Mouse (Mus musculus) megakaryocyte progenitor cell, adult 5-6 weeks (primary cell): ENCODE results near the gene Phykpl. TPM values are rescaled to one million over a fixed set of nuclear protein-coding genes. Genes with fewer than 3 reads are reported as not detected.

Experiments used
- ATAC-seq: replicated peaks from 2 replicates; pipeline ENCODE4 v1.8.0; 2016; ENCODE audit warnings: mild to moderate bottlenecking, moderate TSS enrichment, inconsistent platforms; ENCODE audit not compliant: poor library complexity
- total RNA-seq, 2 experiments: library from RNA; stranded (forward) in 1 of 2; stranded (reverse) in 1 of 2; fragments of 157-497, 149-512 nt in 1 of 2; fragments of 200-1000 nt in 1 of 2; gene quantifications; 2 replicates each; pipeline versions ENCODE4 v1.2.3 to v1.2.4; 2015 to 2017

Phykpl gene
- total RNA-seq, 2 experiments from 2014 or later: 9.8 to 10.7 TPM

- no peak for ATAC-seq
These were observed 56.2 kb downstream of the Phykpl start for GRCm38 (mm10) chr11:51640748-51641147.

DNA sequence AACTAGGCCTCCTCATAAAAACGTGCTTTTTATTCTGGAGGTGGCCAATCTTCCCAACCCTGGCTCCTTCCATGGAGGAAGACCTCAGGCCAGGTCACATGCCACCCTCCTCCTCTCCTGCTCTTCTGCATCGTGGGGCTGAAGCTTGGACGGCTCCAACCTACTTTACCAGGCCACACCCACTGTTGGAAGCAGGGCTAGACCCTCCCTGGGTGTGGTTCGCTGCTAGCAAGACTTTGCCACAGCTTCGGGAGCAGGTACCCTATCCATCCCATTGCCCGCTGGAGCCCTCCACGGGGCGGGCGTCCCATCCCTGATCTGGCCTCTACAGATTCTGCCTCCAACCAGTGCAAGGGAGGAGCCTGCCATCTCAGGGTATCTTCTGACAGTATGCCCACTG is 58.6 kb downstream of the Phykpl start:
- no peak for ATAC-seq

GRCm38 (mm10) chr11:51643761-51644160 is 59.2 kb downstream of the Phykpl start:
- peak; percentile 41 for ATAC-seq

DNA sequence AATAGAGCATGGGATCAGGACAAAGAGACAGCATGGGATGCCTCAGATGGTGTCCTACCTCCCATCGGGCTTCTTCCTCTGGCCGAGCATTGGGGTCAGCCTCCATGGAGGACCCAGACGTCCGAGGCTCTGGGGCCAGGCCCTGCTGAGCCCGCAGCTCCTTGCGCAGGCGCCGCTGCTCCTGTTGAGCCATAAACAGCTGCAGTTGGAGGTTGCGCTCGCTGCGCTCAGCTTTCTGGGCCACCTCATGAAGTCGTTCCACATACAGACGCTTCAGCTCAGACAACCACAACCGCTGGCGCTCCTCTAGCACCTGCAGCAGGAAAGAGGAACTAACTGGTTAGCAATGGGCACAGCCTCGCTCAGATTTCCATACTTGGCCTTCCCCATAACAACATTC is 59.7 kb downstream of the Phykpl start:
- ATAC-seq: peak; percentile 87

DNA sequence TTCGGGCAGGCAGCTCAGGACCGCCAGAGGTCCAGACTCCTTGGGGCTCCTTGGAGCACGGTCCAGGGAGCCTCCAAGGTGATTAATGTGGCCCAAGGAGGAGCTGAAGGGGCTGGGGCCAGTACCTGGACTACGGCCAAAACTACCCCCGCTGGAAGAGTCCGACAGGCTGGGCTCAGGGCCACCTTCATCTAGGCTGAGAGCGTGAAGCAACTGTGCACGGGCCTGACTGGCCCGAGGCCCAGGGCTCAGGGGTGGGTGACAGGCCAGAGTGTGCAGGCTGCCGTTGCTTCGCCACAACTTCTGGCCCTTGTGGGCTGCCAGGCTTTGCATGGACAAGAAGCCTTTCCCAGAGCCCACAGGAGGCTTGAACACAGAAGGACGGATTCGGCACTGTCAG is 60.7 kb downstream of the Phykpl start:
- ATAC-seq: no peak

- no peak for ATAC-seq
These were observed 61.7 kb downstream of the Phykpl start for GRCm38 (mm10) chr11:51646245-51646644.

GRCm38 (mm10) chr11:51646751-51647667 is 62.5 kb downstream of the Phykpl start:
- no peak for ATAC-seq

GRCm38 (mm10) chr11:51648566-51648965 is 64.0 kb downstream of the Phykpl start:
- ATAC-seq: no peak

GRCm38 (mm10) chr11:51649111-51649888 is 64.7 kb downstream of the Phykpl start:
- no peak for ATAC-seq

GRCm38 (mm10) chr11:51649889-51650199 is 65.3 kb downstream of the Phykpl start:
- peak; percentile 43 for ATAC-seq

DNA sequence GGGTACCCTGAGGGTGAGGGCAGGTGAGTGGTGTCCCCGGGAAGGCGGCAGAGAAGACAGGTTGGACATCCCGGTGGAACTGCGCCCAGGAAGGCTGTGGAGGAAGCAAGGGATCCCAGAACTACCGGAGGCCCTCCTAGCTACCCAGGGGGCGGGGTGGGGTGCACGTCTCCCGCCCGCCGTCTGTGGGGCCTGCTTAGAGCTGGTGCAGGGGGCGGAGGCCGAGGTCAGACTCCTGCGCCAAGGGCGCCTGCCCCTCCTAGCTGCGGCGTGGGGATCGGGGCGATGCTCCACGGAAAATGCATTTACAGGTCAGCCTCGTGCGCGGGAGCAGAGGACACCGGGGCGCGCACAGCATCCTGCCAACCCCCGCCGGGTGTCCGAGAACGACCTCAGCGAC is 65.7 kb downstream of the Phykpl start:
- 0 out of 2 replicates have a peak, but pooled peaks have one; percentile 25 for ATAC-seq

GRCm38 (mm10) chr11:51650691-51651515 is 66.3 kb downstream of the Phykpl start, which contains the start of the genes N4bp3 and D930048N14Rik:
TSS of gene N4bp3 (minus strand) at chr11:51650842.
TSS of gene D930048N14Rik (plus strand) at chr11:51650954.
- peak; percentile 52 for ATAC-seq

DNA sequence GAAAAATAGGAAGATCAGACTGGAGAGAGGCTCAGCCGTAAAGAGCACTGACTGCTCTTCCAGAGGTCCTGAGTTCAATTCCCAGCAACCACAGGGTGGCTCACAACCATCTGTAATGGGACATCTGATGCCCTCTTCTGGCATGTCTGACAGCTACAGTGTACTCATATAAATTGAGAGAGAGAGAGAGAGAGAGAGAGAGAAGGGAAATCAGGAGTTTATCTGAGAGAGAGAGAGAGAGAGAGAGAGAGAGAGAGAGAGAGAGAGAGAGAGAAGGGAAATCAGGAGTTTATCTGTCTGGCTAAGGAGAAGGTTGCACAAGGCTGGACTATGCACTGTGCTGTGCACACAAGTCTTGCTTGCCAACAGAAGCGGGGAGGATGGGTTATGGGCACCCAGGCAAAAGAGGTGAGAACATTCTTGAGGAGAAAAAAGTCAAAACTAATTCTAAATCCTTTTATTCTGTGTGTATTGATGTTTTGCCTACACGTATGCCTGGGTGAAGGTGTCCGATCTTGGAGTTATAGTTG is 68.4 kb downstream of the Phykpl start:
- ATAC-seq: no peak

GRCm38 (mm10) chr11:51653736-51654135 is 69.2 kb downstream of the Phykpl start:
- no peak for ATAC-seq

Other genes with a start within 250 kb of the Phykpl start
- gene Hnrnpab, start 22.1 kb downstream of the Phykpl start, total RNA-seq (2015): 645 and 667 TPM in 2 replicates
- gene Hnrnpab, start 22.1 kb downstream of the Phykpl start, total RNA-seq (2017): 984 and 1,159 TPM in 2 replicates
- 147 and 165 TPM in 2 replicates for gene Nhp2, start 35.0 kb downstream of the Phykpl start, total RNA-seq (2015)
- gene Nhp2, start 35.0 kb downstream of the Phykpl start, total RNA-seq (2017): 117 and 167 TPM in 2 replicates
- gene Rmnd5b, start 51.1 kb downstream of the Phykpl start, total RNA-seq (2015): 34.9 TPM in 2 replicates
- 11.4 and 20.4 TPM in 2 replicates for gene Rmnd5b, start 51.1 kb downstream of the Phykpl start, total RNA-seq (2017)
- gene N4bp3, start 66.1 kb downstream of the Phykpl start, total RNA-seq (2015): 0.10 and 0.44 TPM in 2 replicates
- gene N4bp3, start 66.1 kb downstream of the Phykpl start, total RNA-seq (2017): 0.46 and 0.78 TPM in 2 replicates
- 0.15 TPM in 1 of 2 replicates, not detected in the other for gene D930048N14Rik, start 66.2 kb downstream of the Phykpl start, total RNA-seq (2015)
- 0.21 TPM in 1 of 2 replicates, not detected in the other for gene D930048N14Rik, start 66.2 kb downstream of the Phykpl start, total RNA-seq (2017)
- 32.9 and 36.5 TPM in 2 replicates for gene 0610009B22Rik, start 104.1 kb downstream of the Phykpl start, total RNA-seq (2015)
- gene 0610009B22Rik, start 104.1 kb downstream of the Phykpl start, total RNA-seq (2017): 13.5 and 18.5 TPM in 2 replicates
- 24.6 and 29.6 TPM in 2 replicates for gene Sec24a, start 178.9 kb downstream of the Phykpl start, total RNA-seq (2015)
- gene Sec24a, start 178.9 kb downstream of the Phykpl start, total RNA-seq (2017): 4.9 and 7.5 TPM in 2 replicates
- gene Sar1b, start 178.9 kb downstream of the Phykpl start, total RNA-seq (2015): 123 and 132 TPM in 2 replicates
- gene Sar1b, start 178.9 kb downstream of the Phykpl start, total RNA-seq (2017): 62.7 and 74.4 TPM in 2 replicates